Mouse (Mus musculus) naive thymus-derived CD4-positive, alpha-beta T cell, adult 2 months (primary cell): ENCODE results near the gene Sult2b1.

ENCODE experiments used
- DNase-seq: peaks from one replicate; pipeline ENCODE4 v3.0.0-alpha.2; 2011; ENCODE audit warnings: low read depth

The Sult2b1 gene

GRCm38 (mm10) chr7:45800546-45801204 lies 16.2 kb upstream of the Sult2b1 start:
- peak; percentile 81 for DNase-seq

- DNase-seq: peak; percentile 20
These were observed 15.5 kb upstream of the Sult2b1 start for GRCm38 (mm10) chr7:45800001-45800400.

- DNase-seq: peak; percentile 70
These were observed 14.5 kb upstream of the Sult2b1 start for GRCm38 (mm10) chr7:45798931-45799330.

DNA sequence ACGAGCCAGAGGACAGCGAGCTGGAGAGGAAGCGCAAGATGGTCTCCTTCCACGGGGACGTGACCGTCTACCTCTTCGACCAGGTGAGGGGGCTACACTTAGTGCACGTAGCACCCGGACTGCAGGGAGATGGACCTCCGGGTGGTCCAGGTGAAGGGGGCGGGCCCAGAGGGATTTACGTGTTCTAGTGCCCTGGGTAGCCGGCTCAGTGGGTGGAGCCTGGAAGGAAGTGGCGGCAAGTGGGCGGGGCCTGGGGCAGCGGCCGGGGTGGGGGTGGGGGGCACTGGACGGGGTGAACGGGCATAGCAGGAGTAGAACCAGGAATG lies 14.0 kb upstream of the Sult2b1 start:
- DNase-seq: peak; percentile 67

DNA sequence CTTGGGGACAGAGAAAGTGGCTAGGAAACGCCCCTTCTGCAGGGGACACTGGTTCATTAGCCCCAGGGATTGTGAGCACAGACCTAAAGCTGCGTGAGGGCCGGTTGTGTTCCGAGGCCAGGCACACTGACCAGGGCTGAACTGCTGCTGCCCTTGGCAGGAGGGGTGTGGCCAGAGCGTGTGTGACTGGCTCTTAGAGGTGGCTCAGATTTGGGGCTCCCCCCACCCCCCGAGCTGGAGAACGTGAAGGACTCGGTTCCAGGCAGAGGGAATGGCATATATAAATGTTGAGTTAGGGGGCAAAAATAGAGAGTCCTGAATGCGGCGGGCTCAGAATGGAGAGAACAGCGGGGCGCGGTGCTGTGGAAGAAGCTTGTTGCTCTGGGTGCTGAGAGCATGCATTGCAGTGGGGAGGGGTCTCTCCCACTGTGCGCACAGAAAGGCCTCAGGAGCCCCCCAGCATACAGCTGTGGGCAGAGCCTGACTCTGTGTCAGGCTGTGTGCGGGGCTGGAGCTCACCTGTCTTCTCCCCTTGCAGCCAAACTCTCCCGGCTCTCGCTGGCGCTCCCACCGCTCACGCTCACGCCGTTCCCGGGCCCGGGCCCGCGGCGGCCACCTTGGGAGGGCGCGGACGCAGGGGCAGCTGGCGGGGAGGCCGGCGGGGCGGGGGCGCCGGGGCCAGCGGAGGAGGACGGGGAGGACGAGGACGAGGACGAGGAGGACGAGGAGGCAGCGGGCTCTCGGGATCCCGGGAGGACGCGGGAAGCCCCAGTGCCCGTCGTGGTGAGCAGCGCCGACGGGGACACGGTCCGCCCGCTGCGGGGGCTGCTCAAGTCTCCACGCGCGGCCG lies 13.4 kb upstream of the Sult2b1 start:
- peak; percentile 37 for DNase-seq

DNA sequence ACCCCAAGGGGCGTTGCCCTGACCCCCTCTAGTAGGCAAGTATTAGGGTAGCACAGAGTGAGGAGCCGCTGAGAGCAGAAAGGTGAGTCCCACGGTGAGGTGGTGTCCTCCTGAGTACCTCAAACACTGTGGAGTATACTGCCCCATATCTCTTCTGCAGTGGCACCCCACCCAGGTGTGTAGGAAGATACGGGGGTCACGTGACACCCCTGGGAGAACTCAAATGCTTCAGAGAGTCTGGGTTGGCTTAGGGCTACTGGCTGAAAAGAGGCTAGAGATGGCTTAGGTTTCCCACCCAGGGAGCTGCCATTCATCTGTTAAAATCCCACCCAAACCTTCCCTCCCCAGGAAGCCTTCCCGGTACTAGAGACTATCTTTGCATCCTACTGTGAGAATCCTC lies 12.5 kb upstream of the Sult2b1 start:
- no peak for DNase-seq

- DNase-seq: no peak
These were observed 10.5 kb upstream of the Sult2b1 start for GRCm38 (mm10) chr7:45794971-45795370.

DNA sequence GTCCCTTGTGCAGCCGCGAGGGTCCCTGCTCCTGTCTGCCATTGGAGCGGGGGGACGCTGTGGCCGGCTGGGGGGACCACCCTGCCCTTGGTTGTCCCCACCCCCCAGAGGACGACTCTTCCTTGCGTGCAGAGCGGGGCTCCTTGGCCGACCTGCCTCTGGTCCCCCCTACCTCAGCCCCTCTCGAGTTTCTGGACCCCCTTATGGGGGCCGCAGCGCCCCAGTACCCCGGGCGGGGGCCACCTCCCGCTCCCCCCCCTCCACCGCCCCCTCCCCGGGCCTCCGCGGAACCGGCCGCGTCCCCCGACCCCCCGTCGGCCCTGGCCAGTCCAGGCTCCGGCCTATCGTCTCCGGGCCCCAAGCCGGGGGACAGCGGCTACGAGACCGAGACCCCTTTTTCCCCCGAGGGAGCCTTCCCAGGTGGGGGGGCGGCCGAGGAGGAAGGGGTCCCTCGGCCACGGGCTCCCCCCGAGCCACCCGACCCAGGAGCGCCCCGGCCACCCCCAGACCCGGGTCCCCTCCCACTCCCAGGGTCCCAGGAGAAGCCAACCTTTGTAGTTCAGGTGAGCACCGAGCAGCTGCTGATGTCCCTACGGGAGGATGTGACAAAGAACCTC lies 9.6 kb upstream of the Sult2b1 start:
- no peak for DNase-seq

DNA sequence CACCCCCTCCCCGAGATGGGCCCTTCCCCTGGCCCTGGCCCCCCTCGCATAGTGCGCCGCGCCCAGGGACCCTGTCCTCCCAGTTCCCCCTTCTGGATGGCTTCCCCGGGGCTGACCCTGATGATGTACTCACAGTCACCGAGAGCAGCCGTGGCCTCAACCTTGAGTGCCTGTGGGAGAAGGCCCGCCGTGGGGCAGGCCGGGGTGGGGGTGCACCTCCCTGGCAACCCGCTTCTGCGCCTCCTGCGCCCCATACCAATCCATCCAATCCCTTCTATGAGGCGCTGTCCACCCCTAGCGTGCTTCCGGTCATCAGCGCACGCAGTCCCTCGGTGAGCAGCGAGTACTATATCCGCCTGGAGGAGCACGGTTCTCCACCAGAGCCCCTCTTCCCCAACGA lies 8.8 kb upstream of the Sult2b1 start:
- DNase-seq: no peak

GRCm38 (mm10) chr7:45791756-45792490 lies 7.5 kb upstream of the Sult2b1 start:
- DNase-seq: no peak

- no peak for DNase-seq
These were observed 6.3 kb upstream of the Sult2b1 start for GRCm38 (mm10) chr7:45790721-45791120.

DNA sequence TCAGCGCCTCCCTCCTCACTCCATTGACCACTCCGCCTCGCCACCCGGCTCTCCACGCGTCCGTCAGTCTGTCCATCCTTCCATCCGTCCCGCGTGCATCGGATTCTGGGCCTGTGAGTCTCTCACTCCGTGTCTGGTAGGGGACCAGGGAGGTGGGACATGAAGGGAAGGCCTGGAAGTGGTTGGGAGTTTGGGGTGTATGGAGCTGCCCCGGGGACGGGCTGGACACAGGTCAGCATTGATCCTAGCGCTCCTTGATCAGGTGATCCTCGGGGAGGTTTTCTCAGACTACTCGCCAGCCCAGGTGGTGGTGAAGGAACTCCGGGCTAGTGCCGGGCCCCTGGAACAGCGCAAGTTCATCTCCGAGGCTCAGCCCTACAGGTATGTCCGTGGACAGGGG lies 3.2 kb upstream of the Sult2b1 start:
- no peak for DNase-seq

GRCm38 (mm10) chr7:45786661-45787413 lies 2.4 kb upstream of the Sult2b1 start:
- DNase-seq: no peak

DNA sequence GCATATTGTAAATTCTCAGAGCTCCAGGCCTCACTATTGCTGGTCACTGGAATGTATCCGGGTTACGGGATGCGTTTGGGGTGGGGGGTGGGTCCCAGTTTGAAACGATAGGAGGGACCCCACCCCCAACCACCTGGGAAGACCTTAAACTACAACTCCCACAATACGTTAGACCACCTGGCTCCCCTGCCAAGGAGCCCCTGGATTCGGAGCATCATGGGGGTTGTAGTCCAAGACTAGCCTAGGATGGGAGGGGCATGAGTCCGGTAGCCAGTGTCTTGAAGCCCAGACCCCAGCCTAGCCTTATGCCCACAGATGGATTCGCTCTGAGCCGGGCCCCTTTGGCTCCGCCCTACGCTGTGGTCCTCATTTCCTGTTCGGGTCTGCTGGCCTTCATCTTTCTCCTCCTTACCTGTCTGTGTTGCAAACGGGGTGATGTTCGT lies 1.7 kb upstream of the Sult2b1 start:
- DNase-seq: peak; percentile 37

DNA sequence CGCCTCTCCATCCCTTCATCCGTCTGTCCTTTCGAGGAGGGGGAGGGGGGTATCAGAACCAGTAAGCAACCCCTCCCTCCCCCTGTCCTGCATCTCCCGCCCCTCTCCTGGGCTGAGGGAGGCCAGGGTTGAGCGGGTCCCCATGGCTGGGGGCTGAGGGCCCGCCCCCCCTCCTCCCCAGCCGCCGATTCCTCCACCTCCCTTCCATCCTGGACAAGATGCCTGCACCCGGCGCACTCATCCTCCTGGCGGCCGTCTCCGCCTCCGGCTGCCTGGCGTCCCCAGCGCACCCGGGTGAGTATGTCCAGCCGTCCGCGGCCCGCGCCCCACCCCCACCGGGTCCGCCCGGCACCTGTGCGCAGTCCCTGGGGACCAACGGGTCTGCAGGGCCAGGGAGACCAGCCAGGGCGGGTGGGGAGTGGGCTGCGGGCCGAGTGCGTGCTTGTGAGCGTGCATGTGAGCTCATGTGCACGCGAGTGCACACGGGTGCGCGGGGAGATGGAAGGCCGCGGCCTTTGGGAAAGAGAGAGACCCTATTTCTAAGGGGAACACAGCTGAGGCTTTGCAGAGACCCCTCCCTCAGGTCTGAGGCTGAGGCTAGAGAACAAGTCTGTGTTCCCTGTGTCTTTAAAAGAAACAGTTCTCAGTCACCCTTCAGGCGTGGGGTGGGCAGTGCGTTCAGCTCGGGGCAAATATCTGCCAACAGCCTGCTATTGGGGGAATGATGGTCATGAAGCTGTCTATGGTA lies 1.1 kb upstream of the Sult2b1 start:
- DNase-seq: peak; percentile 28

- peak; percentile 62 for DNase-seq
These were observed 868 bp downstream of the Sult2b1 start, which contains the start of gene Lmtk3 for GRCm38 (mm10) chr7:45783511-45784091. TSS of gene Lmtk3 (plus strand) at chr7:45783738.

DNA sequence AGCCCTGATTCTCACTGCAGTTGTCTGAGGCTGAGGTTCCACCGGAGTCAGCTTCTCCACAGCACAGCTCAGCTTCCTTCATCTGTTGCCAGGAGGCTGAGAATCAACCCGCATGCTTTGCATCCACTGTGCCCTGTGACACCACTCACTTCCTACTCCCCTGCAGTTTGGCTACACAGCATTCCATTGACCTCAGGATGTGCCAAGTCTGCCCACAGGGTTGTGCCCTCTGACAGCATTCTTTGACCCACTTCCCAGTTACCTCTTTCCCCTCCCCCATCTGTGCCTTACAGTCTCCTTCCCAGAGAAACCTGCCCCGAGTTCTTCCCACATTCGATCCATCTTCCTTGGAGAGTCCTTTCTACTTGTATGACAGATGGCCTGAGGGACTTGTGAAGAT lies 2.2 kb downstream of the Sult2b1 start:
- no peak for DNase-seq

- peak; percentile 92 for DNase-seq
These were observed 5.3 kb downstream of the Sult2b1 start for GRCm38 (mm10) chr7:45779081-45779641.

DNA sequence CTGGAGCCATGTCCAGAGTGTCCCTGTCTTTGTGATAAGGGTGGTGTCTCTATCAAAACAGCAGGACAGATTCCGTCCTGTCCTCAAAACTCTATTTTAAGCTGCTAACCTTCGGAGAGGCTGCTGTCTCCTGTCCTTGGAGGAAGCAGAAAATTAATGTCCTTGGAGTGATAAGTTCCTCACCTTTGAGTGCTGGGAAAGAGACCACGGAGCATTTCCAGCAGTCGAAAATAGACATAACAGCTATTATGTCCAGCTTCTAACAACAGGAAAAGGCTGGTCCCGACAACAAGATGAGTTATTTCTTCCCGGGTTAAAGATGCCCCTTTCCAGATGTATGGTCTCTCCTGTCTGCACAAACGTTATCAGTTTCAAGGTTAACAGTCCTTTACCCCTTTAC lies 9.2 kb downstream of the Sult2b1 start:
- no peak for DNase-seq

DNA sequence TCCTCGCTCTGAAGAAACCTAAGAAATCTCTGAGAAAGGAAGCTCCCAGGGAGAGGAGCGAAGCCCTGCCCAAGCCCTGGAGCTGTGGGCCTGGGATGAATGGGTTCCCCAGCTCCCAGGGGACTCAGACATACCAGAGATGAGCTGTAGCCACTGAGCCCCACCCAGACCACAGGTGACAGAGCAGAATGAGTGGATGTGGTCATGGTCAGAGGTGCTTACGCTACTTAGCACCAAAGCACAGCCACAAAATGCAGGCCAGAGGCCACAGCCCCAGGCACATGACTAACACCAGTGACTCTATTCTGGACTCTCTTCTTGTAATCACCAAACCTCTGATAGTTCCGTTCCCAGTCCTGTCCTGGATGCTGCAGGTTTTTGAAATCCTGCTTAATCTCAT lies 13.4 kb downstream of the Sult2b1 start:
- DNase-seq: no peak
